Mouse (Mus musculus) liver, postnatal 0 days (tissue): ENCODE results near the gene Ccdc33. TPM values are rescaled to one million over a fixed set of nuclear protein-coding genes. Genes with fewer than 3 reads are reported as not detected.

ENCODE experiments used
- ATAC-seq: fragments of 200-750 bp; cut with Nextera tagmentation; 2 replicates; pipeline ENCODE4 v1.8.0; 2017; ENCODE audit warnings: mild to moderate bottlenecking, moderate library complexity
- DNase-seq: peaks from one replicate; pipeline ENCODE4 v3.0.0-alpha.2; 2016
- H3K27ac ChIP-seq: fragments of 300-500 bp; sonication (generic); 2 replicates; pipeline ENCODE4 v1.5.1; 2014; ENCODE audit warnings: antibody characterized with exemption, moderate library complexity, mild to moderate bottlenecking, low read depth
- H3K27me3 ChIP-seq: fragments of 300-500 bp; sonication (generic); 2 replicates; pipeline ENCODE4 v1.6.1; 2014; ENCODE audit warnings: low read length, control low read depth, mixed read lengths; ENCODE audit not compliant: insufficient read depth
- H3K36me3 ChIP-seq: fragments of 300-500 bp; sonication (generic); replicated peaks from 2 replicates; pipeline ENCODE4 v1.6.1; 2014; ENCODE audit warnings: mild to moderate bottlenecking, control low read depth, low read length, moderate library complexity, mixed read lengths; ENCODE audit not compliant: insufficient read depth
- H3K4me1 ChIP-seq: fragments of 300-500 bp; sonication (generic); 2 replicates; pipeline ENCODE4 v1.6.1; 2014; ENCODE audit warnings: antibody characterized with exemption, mild to moderate bottlenecking, control low read depth; ENCODE audit not compliant: insufficient read depth
- H3K4me2 ChIP-seq: fragments of 300-500 bp; sonication (generic); 2 replicates; pipeline ENCODE4 v1.6.1; 2014; ENCODE audit warnings: low read depth, mild to moderate bottlenecking, low read length, moderate library complexity, mixed read lengths
- H3K4me3 ChIP-seq: fragments of 300-500 bp; sonication (generic); 2 replicates; pipeline ENCODE4 v1.5.1; 2014; ENCODE audit warnings: low read depth, low read length
- H3K9ac ChIP-seq: fragments of 300-500 bp; sonication (generic); replicated peaks from 2 replicates; pipeline ENCODE4 v1.6.1; 2014; ENCODE audit warnings: mild to moderate bottlenecking, moderate library complexity
- H3K9me3 ChIP-seq: fragments of 300-500 bp; sonication (generic); 2 replicates; pipeline ENCODE4 v1.6.1; 2016; ENCODE audit warnings: mild to moderate bottlenecking, control low read depth, low read length, mixed read lengths
- CTCF ChIP-seq: sonication (generic); IDR thresholded peaks from 2 replicates; pipeline ENCODE4 v1.5.1; 2016; ENCODE audit warnings: antibody characterized with exemption, low read depth
- EP300 ChIP-seq: IDR thresholded peaks from 2 replicates; pipeline ENCODE4 v1.6.1; 2016; ENCODE audit warnings: antibody characterized with exemption, low read depth, mild to moderate bottlenecking
- WGBS: fragments of 180-500 bp; shearing (Covaris S2); extraction: QIAGEN DNeasy Blood & Tissue Kit; methylation state at CpG from one replicate; pipeline ENCODE4 v1.1.7; 2014; ENCODE audit not compliant: insufficient replicate concordance; 5-methylcytosine and 5-hydroxymethylcytosine counted together
- polyA plus RNA-seq: library from polyadenylated mRNA; unstranded; fragments of >200 nt; fragmentation: Nextera tagmentation; extraction: Ambion mirVana; gene quantifications from 2 replicates; pipeline ENCODE4 v1.2.1, GENCODE M21; 2015

Ccdc33 gene
- polyA plus RNA-seq, 1 experiment from 2014 or later = not detected

DNA sequence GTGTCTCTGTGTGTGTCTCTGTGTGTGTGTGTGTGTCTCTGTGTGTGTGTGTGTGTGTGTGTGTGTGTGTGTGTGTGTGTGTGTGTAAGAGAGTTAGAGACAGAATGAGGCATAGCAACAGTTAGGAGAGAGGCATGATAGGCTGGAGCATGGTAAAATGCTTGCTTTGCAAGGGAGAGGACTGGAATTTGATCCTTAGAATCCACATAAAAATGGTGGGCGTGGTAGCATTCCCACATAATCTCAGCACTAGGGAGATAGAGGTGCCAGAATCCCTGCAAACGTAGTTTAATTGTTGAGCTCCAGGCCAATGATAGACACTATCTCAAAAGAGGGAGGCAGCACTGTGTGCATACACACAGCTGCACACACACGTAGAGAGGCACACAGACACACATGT lies 6.5 kb upstream of the Ccdc33 start:
- Histone ChIP-seq H3K4me2 (no peak overlapping the region), H3K4me1 (no peaks in the 10 kb centered on the region), H3K4me3 (no peak overlapping the region), H3K36me3 (no peaks in the 10 kb centered on the region), H3K9ac (no peak overlapping the region), H3K27me3 (peaks cover 17% of the 10 kb centered on the region), H3K27ac (no peak overlapping the region), H3K9me3 (no peaks in the 10 kb centered on the region)
- TF ChIP-seq CTCF (no peak), EP300 (no peak)
- WGBS = 55% methylated on average over 3 of the region's 3 CpGs
- ATAC-seq (no peak), DNase-seq (no peak)

DNA sequence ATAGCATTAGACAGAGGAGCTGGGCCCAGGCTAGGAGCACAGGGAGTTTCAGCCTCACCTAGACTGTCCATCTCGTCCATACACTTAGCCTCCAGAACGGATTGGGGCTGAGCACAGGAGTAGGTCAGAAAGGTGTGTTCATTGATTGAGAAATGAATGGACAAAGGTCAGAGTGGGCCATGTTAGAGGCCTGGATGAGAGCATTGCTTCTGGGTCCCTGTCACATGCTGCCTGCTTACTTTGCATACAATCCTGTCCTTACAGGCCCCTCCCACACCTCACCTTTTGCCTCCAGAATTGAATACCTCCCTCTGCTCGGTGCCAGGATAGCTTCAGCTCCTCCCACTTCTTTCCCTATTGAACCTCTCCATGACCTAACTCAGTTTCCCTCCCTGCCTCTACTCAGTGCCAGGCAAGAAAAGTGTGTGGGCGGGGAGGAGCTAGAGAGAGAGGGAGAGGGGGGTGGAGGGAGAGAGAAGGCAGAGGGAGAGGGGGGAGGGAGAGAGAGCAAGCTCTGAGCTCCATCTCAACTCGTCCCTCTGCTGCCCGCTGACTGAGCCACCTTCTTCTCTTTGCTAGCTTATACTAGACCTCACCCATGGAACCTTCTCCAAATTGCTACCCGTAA lies 2.5 kb downstream of the Ccdc33 start:
- H3K4me3 ChIP-seq = no peak overlapping the region
- DNase-seq (no peak), ATAC-seq (peak; percentile 93)
- no peaks in the 10 kb centered on the region for H3K9me3 ChIP-seq
- TF ChIP-seq EP300 (no peak), CTCF (no peak)
- no peaks in the 10 kb centered on the region for H3K36me3 ChIP-seq
- 33% methylated on average over 7 of the region's 7 CpGs for WGBS
- no peak overlapping the region for H3K9ac ChIP-seq
- H3K27ac ChIP-seq = no peak overlapping the region
- peaks cover 3% of the 10 kb centered on the region for H3K4me1 ChIP-seq
- H3K4me2 ChIP-seq = no peak overlapping the region
- peaks cover 33% of the 10 kb centered on the region for H3K27me3 ChIP-seq

GRCm38 (mm10) chr9:58115297-58115925 lies 3.2 kb downstream of the Ccdc33 start:
- WGBS = 23% methylated on average over 7 of the region's 7 CpGs
- Histone ChIP-seq H3K4me2 (no peak overlapping the region), H3K9me3 (no peaks in the 10 kb centered on the region), H3K4me1 (peaks cover 3% of the 10 kb centered on the region), H3K9ac (no peak overlapping the region), H3K27me3 (peaks cover 33% of the 10 kb centered on the region), H3K36me3 (no peaks in the 10 kb centered on the region), H3K27ac (no peak overlapping the region), H3K4me3 (no peak overlapping the region)
- TF ChIP-seq CTCF = no peak
- no peak for TF ChIP-seq EP300
- ATAC-seq = no peak; the same call in 1 of the 2 replicates
- DNase-seq = no peak

DNA sequence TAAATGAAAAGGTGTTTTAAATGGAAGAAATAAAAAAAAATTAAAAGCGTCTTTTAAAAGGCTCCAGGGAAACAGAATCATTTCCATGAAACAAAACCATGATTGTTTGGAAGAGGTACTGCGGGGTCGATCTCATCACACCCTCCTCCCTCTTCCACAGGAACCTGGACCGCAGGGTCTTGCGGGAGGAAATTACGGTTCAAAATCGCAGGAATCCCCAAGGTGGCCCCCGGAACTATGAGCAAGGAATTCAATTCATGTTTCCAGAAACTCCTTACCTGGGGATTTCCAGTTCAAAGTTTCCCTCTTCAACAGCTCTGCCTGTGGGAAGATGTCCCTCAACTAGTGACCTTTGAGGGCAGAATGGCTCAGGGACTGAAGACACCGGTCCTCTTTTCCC lies 4.6 kb downstream of the Ccdc33 start:
- ATAC-seq = no peak
- TF ChIP-seq CTCF (no peak), EP300 (no peak)
- no peak overlapping the region for H3K4me3 ChIP-seq
- no peaks in the 10 kb centered on the region for H3K36me3 ChIP-seq
- H3K27ac ChIP-seq = no peak overlapping the region
- H3K4me1 ChIP-seq = peaks cover 3% of the 10 kb centered on the region
- no peak overlapping the region for H3K4me2 ChIP-seq
- 8% methylated on average over 9 of the region's 9 CpGs for WGBS
- DNase-seq = no peak
- H3K9ac ChIP-seq = no peak overlapping the region
- no peaks in the 10 kb centered on the region for H3K9me3 ChIP-seq
- peaks cover 33% of the 10 kb centered on the region for H3K27me3 ChIP-seq

- H3K27ac ChIP-seq = no peak overlapping the region
- no peak overlapping the region for H3K4me2 ChIP-seq
- no peaks in the 10 kb centered on the region for H3K9me3 ChIP-seq
- DNase-seq (no peak), ATAC-seq (no peak)
- H3K4me3 ChIP-seq = no peak overlapping the region
- no peak for TF ChIP-seq EP300
- no peak for TF ChIP-seq CTCF
- peaks cover 33% of the 10 kb centered on the region for H3K27me3 ChIP-seq
- H3K4me1 ChIP-seq = peaks cover 3% of the 10 kb centered on the region
- 4% methylated on average over 22 of the region's 22 CpGs for WGBS
- no peaks in the 10 kb centered on the region for H3K36me3 ChIP-seq
- H3K9ac ChIP-seq = no peak overlapping the region
These were observed 5.2 kb downstream of the Ccdc33 start for GRCm38 (mm10) chr9:58113279-58113884.

DNA sequence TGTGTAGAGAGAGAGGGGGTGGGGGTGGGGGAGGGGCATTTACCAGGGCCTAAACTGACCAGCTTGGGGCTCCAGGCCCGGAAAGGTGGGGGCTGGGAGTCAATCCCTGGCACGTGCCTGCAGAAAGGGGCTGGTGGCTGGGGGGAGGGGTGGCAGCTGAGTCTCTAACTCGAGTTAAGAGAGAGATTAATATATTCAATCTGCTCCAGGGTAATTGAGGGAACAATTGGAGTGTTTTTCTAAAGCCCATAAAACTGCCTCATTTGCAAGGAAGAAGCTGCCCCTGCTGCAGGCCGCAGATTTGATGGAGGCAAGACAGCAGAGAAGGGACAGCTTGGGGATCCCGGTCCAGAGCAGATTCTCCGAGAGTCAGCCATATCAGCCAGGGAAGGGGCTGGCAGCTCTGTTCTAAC lies 5.8 kb downstream of the Ccdc33 start:
- ATAC-seq = no peak
- Histone ChIP-seq H3K4me1 (peaks cover 3% of the 10 kb centered on the region), H3K27me3 (peaks cover 33% of the 10 kb centered on the region), H3K27ac (no peak overlapping the region), H3K9ac (no peak overlapping the region), H3K4me2 (no peak overlapping the region), H3K36me3 (no peaks in the 10 kb centered on the region), H3K9me3 (no peaks in the 10 kb centered on the region), H3K4me3 (no peak overlapping the region)
- WGBS = 13% methylated on average over 6 of the region's 6 CpGs
- TF ChIP-seq CTCF = no peak
- no peak for TF ChIP-seq EP300
- peak; percentile 19 for DNase-seq
